Mouse (Mus musculus): ENCODE measurements at regions not wholly inside any gene's neighbourhood (a gene's known extent, or its start where the extent isn't known, plus 50 kb on each side); places are given as distances from the start of the nearest gene placed in this dataset.

DNA sequence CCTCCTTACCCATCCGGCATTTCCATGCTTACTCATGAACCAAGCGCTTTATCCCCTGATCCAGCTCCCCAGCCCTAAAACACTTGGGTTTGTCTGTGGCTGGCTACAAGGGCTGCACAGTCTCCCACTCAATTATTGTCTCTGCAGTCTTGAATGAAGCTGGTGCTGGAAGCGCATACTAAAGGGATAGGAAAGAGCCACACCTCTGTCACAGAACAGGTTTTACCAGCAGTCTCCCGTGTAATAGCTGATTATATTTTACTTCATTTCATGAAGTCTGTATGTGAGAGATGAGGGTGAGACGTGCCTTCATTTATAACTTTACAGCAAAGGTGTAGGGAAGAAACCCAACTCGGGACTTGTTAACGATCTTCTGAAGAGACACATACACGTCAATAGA, 167.0 kb upstream of the Adgrl2 start:
- no peak overlapping the region for H3K4me2 ChIP-seq (ENCODE audit: low read length)
- ATAC-seq, result no peak
- 85% methylated on average over 8 of the region's 8 CpGs for WGBS
- H3K27me3 ChIP-seq (ENCODE audit: control insufficient read depth, insufficient read depth, low read depth, low read length), result no peaks in the 10 kb centered on the region
- H3K4me3 ChIP-seq (ENCODE audit: low read depth, low read length), result no peak overlapping the region
- H3K36me3 ChIP-seq (ENCODE audit: control insufficient read depth, insufficient read depth, low read length), result no peaks in the 10 kb centered on the region
- H3K9ac ChIP-seq (ENCODE audit: low read depth, low read length), result no peak overlapping the region
- H3K4me1 ChIP-seq (ENCODE audit: control insufficient read depth, insufficient read depth, low read length), result no peaks in the 10 kb centered on the region
- no peaks in the 10 kb centered on the region for H3K9me3 ChIP-seq (replicated peaks; ENCODE audit: control insufficient read depth, low read length, poor library complexity, severe bottlenecking)
- H3K27ac ChIP-seq (ENCODE audit: low read length), result no peak overlapping the region

- Histone ChIP-seq H3K36me3 (ENCODE audit: control insufficient read depth, insufficient read depth, low read length) (no peaks in the 10 kb centered on the region), H3K9me3 (replicated peaks; ENCODE audit: control insufficient read depth, low read length, poor library complexity, severe bottlenecking) (no peaks in the 10 kb centered on the region), H3K4me3 (ENCODE audit: low read depth, low read length) (no peak overlapping the region), H3K27me3 (ENCODE audit: control insufficient read depth, insufficient read depth, low read depth, low read length) (no peaks in the 10 kb centered on the region), H3K4me2 (ENCODE audit: low read length) (no peak overlapping the region), H3K9ac (ENCODE audit: low read depth, low read length) (no peak overlapping the region), H3K27ac (ENCODE audit: low read length) (no peak overlapping the region), H3K4me1 (ENCODE audit: control insufficient read depth, insufficient read depth, low read length) (no peaks in the 10 kb centered on the region)
- ATAC-seq, result no peak
- 79% methylated on average over 4 of the region's 4 CpGs for WGBS
These were observed 162.0 kb upstream of the Adgrl2 start for GRCm38 (mm10) chr3:149152312-149152711.

DNA sequence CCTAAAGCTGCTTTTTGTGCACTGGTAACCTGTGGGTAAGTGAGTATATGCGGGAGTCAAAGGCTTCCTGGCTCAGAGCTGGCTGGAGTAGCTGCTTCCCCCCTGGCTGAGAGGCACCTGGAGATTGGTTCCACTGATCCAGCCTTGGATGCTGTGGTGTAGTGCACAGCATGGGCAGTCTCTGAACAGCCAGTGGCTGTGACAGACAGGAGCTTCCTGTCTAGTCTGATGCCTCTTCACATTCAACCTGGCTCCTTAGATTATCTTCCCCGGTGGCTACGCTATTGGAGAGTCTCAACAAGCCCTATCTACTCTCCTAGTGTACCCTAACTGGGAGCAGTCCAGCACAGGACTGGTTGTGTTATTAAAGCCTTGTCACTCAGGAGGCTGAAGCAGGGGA, 160.4 kb upstream of the Adgrl2 start:
- ATAC-seq, result no peak
- Histone ChIP-seq H3K4me1 (ENCODE audit: control insufficient read depth, insufficient read depth, low read length) (no peaks in the 10 kb centered on the region), H3K4me3 (ENCODE audit: low read depth, low read length) (no peak overlapping the region), H3K9ac (ENCODE audit: low read depth, low read length) (no peak overlapping the region), H3K9me3 (replicated peaks; ENCODE audit: control insufficient read depth, low read length, poor library complexity, severe bottlenecking) (no peaks in the 10 kb centered on the region), H3K27ac (ENCODE audit: low read length) (no peak overlapping the region), H3K36me3 (ENCODE audit: control insufficient read depth, insufficient read depth, low read length) (no peaks in the 10 kb centered on the region), H3K4me2 (ENCODE audit: low read length) (no peak overlapping the region), H3K27me3 (ENCODE audit: control insufficient read depth, insufficient read depth, low read depth, low read length) (no peaks in the 10 kb centered on the region)
- WGBS, result 89% methylated on average over 3 of the region's 3 CpGs

DNA sequence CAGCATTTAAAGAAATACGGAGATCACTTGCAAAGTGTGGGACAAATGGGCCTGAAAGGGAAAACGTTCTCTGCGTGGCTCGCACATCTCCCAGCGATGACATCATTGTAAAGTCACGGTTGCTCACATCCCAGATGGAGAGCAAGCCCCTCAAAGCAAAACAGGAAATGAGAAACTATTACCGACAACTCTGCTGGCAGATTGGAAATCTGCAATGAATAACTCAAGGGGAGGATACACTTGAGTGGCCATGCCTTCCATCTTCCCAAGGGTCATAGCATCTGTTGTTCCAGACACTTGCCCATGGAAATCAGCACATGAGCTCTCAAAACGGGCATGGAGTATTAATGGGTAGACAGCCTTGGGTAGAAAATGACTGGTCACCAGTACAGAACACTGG, 158.3 kb upstream of the Adgrl2 start:
- Histone ChIP-seq H3K4me2 (ENCODE audit: low read length) (no peak overlapping the region), H3K4me3 (ENCODE audit: low read depth, low read length) (no peak overlapping the region), H3K4me1 (ENCODE audit: control insufficient read depth, insufficient read depth, low read length) (no peaks in the 10 kb centered on the region), H3K9ac (ENCODE audit: low read depth, low read length) (no peak overlapping the region), H3K36me3 (ENCODE audit: control insufficient read depth, insufficient read depth, low read length) (no peaks in the 10 kb centered on the region), H3K27me3 (ENCODE audit: control insufficient read depth, insufficient read depth, low read depth, low read length) (no peaks in the 10 kb centered on the region), H3K9me3 (replicated peaks; ENCODE audit: control insufficient read depth, low read length, poor library complexity, severe bottlenecking) (no peaks in the 10 kb centered on the region), H3K27ac (ENCODE audit: low read length) (no peak overlapping the region)
- ATAC-seq, result no peak
- 78% methylated on average over 8 of the region's 8 CpGs for WGBS

- 91% methylated on average over 6 of the region's 6 CpGs for WGBS
- H3K27me3 ChIP-seq (ENCODE audit: control insufficient read depth, insufficient read depth, low read depth, low read length), result no peaks in the 10 kb centered on the region
These were observed 157.6 kb upstream of the Adgrl2 start for GRCm38 (mm10) chr3:149147916-149148315.

GRCm38 (mm10) chr3:149146673-149147072, 156.3 kb upstream of the Adgrl2 start:
- no peak overlapping the region for H3K4me2 ChIP-seq (ENCODE audit: low read length)
- no peak overlapping the region for H3K4me3 ChIP-seq (ENCODE audit: low read depth, low read length)
- no peaks in the 10 kb centered on the region for H3K36me3 ChIP-seq (ENCODE audit: control insufficient read depth, insufficient read depth, low read length)
- H3K27me3 ChIP-seq (ENCODE audit: control insufficient read depth, insufficient read depth, low read depth, low read length), result no peaks in the 10 kb centered on the region
- ATAC-seq, result no peak
- H3K9me3 ChIP-seq (replicated peaks; ENCODE audit: control insufficient read depth, low read length, poor library complexity, severe bottlenecking), result no peaks in the 10 kb centered on the region
- no peaks in the 10 kb centered on the region for H3K4me1 ChIP-seq (ENCODE audit: control insufficient read depth, insufficient read depth, low read length)
- 71% methylated on average over 9 of the region's 9 CpGs for WGBS
- no peak overlapping the region for H3K9ac ChIP-seq (ENCODE audit: low read depth, low read length)
- no peak overlapping the region for H3K27ac ChIP-seq (ENCODE audit: low read length)

More at GRCm38 (mm10) chr3:149147916-149148315, 157.6 kb upstream of the Adgrl2 start:
- no peak overlapping the region for H3K9ac ChIP-seq (ENCODE audit: low read depth, low read length)
- H3K27ac ChIP-seq (ENCODE audit: low read length), result no peak overlapping the region
- no peak for ATAC-seq
- H3K36me3 ChIP-seq (ENCODE audit: control insufficient read depth, insufficient read depth, low read length), result no peaks in the 10 kb centered on the region
- no peak overlapping the region for H3K4me2 ChIP-seq (ENCODE audit: low read length)
- H3K4me3 ChIP-seq (ENCODE audit: low read depth, low read length), result no peak overlapping the region
- no peaks in the 10 kb centered on the region for H3K4me1 ChIP-seq (ENCODE audit: control insufficient read depth, insufficient read depth, low read length)
- no peaks in the 10 kb centered on the region for H3K9me3 ChIP-seq (replicated peaks; ENCODE audit: control insufficient read depth, low read length, poor library complexity, severe bottlenecking)

- Histone ChIP-seq H3K9ac (ENCODE audit: low read depth, low read length) (no peak overlapping the region), H3K27ac (ENCODE audit: low read length) (no peak overlapping the region), H3K4me3 (ENCODE audit: low read depth, low read length) (no peak overlapping the region), H3K27me3 (ENCODE audit: control insufficient read depth, insufficient read depth, low read depth, low read length) (no peaks in the 10 kb centered on the region), H3K4me2 (ENCODE audit: low read length) (no peak overlapping the region), H3K9me3 (replicated peaks; ENCODE audit: control insufficient read depth, low read length, poor library complexity, severe bottlenecking) (no peaks in the 10 kb centered on the region), H3K4me1 (ENCODE audit: control insufficient read depth, insufficient read depth, low read length) (no peaks in the 10 kb centered on the region), H3K36me3 (ENCODE audit: control insufficient read depth, insufficient read depth, low read length) (no peaks in the 10 kb centered on the region)
- WGBS, result 86% methylated on average over 3 of the region's 3 CpGs
- ATAC-seq, result no peak
These were observed 150.1 kb upstream of the Adgrl2 start for GRCm38 (mm10) chr3:149140461-149140860.

DNA sequence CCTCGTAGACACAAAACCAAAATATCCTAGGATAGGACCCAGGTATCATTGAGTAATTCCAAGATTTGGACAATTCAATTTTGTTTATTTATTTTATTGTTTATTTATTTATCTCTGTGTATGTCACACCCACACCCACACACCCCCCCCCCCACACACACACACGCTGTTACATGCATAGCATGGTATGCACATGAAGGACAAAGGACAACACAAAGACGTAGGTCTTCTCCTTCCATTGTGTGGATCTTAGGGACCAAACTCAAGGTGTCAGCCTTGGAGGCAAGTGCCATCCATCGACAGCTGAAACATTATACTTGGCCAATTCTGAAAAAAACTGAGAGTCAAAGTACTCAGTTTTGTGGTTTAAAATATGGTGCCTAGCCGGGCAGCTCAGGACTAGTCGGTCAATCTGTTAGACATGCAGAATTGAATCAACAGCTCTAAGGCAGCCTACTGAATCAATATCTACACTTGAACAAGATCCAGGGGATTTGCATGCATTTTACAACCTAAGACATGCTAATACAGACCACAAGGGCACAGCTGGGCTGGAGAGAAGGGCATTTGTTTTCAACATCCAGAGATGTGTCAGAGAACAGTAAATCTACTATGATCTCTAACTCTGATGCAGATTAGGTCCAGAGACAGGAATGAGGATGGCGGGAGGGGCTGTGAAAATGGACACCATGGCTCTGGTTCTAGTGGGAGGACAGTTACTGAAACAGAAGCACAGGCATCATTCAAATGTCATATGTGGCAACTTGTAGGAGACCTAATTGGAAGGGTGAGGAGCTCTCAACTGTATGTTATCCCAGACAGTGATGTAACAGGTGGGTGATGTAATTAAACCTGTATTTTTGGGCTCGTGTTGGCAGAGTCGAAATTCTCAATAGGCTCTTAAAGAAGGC, 143.9 kb upstream of the Adgrl2 start:
- Histone ChIP-seq H3K9me3 (replicated peaks; ENCODE audit: control insufficient read depth, low read length, poor library complexity, severe bottlenecking) (no peaks in the 10 kb centered on the region), H3K9ac (ENCODE audit: low read depth, low read length) (no peak overlapping the region), H3K27me3 (ENCODE audit: control insufficient read depth, insufficient read depth, low read depth, low read length) (no peaks in the 10 kb centered on the region), H3K4me1 (ENCODE audit: control insufficient read depth, insufficient read depth, low read length) (no peaks in the 10 kb centered on the region), H3K36me3 (ENCODE audit: control insufficient read depth, insufficient read depth, low read length) (no peaks in the 10 kb centered on the region), H3K4me2 (ENCODE audit: low read length) (no peak overlapping the region), H3K4me3 (ENCODE audit: low read depth, low read length) (no peak overlapping the region), H3K27ac (ENCODE audit: low read length) (no peak overlapping the region)
- ATAC-seq, result no peak
- 72% methylated on average over 9 of the region's 9 CpGs for WGBS

- H3K9me3 ChIP-seq (replicated peaks; ENCODE audit: control insufficient read depth, low read length, poor library complexity, severe bottlenecking), result no peaks in the 10 kb centered on the region
- no peaks in the 10 kb centered on the region for H3K27me3 ChIP-seq (ENCODE audit: control insufficient read depth, insufficient read depth, low read depth, low read length)
- no peaks in the 10 kb centered on the region for H3K36me3 ChIP-seq (ENCODE audit: control insufficient read depth, insufficient read depth, low read length)
- H3K27ac ChIP-seq (ENCODE audit: low read length), result no peak overlapping the region
- ATAC-seq, result no peak
- WGBS, result 91% methylated on average over 5 of the region's 5 CpGs
- no peaks in the 10 kb centered on the region for H3K4me1 ChIP-seq (ENCODE audit: control insufficient read depth, insufficient read depth, low read length)
- no peak overlapping the region for H3K4me2 ChIP-seq (ENCODE audit: low read length)
- H3K9ac ChIP-seq (ENCODE audit: low read depth, low read length), result no peak overlapping the region
- H3K4me3 ChIP-seq (ENCODE audit: low read depth, low read length), result no peak overlapping the region
These were observed 128.5 kb upstream of the Adgrl2 start for GRCm38 (mm10) chr3:149118806-149119205.
